Mouse (Mus musculus) right cerebral cortex, adult 18-20 months (tissue): ENCODE results near the gene Unc119b.
"Not testable (repeated sequence)": the region's sequence is repeated elsewhere in the genome, so short reads cannot be mapped to it uniquely, and the experiment has no call there.

Source experiments
- DNase-seq: peaks from one replicate; pipeline ENCODE4 v3.0.0; 2022; ENCODE audit warnings: mixed read lengths

The Unc119b gene

GRCm38 (mm10) chr5:115156933-115157589 is 22.3 kb upstream of the Unc119b start:
- no peak for DNase-seq

- no peak for DNase-seq
Measured at GRCm38 (mm10) chr5:115156401-115156800, 21.6 kb upstream of the Unc119b start.

GRCm38 (mm10) chr5:115155831-115156230 is 21.1 kb upstream of the Unc119b start:
- no peak for DNase-seq

GRCm38 (mm10) chr5:115155156-115155631 is 20.4 kb upstream of the Unc119b start:
- DNase-seq, result no peak

GRCm38 (mm10) chr5:115152132-115152956 is 17.6 kb upstream of the Unc119b start:
- DNase-seq, result no peak

GRCm38 (mm10) chr5:115151457-115151856 is 16.7 kb upstream of the Unc119b start:
- DNase-seq, result no peak

GRCm38 (mm10) chr5:115150991-115151390 is 16.2 kb upstream of the Unc119b start:
- no peak for DNase-seq

GRCm38 (mm10) chr5:115149675-115150459 is 15.1 kb upstream of the Unc119b start:
- DNase-seq, result no peak

- not testable (repeated sequence) for DNase-seq
Measured at GRCm38 (mm10) chr5:115148872-115149271, 14.1 kb upstream of the Unc119b start.

- no peak for DNase-seq
Measured at GRCm38 (mm10) chr5:115148378-115148777, 13.6 kb upstream of the Unc119b start.

- no peak for DNase-seq
Measured at GRCm38 (mm10) chr5:115147388-115147787, 12.6 kb upstream of the Unc119b start.

GRCm38 (mm10) chr5:115146747-115147130 is 12.0 kb upstream of the Unc119b start:
- no peak for DNase-seq

GRCm38 (mm10) chr5:115145976-115146746 is 11.4 kb upstream of the Unc119b start:
- no peak for DNase-seq

- DNase-seq, result no peak
Measured at GRCm38 (mm10) chr5:115145253-115145968, 10.6 kb upstream of the Unc119b start.

- DNase-seq, result no peak
Measured at GRCm38 (mm10) chr5:115144471-115144870, 9.7 kb upstream of the Unc119b start.

- no peak for DNase-seq
Measured at GRCm38 (mm10) chr5:115143552-115143951, 8.8 kb upstream of the Unc119b start.

GRCm38 (mm10) chr5:115142166-115142697 is 7.5 kb upstream of the Unc119b start:
- DNase-seq, result no peak

- DNase-seq, result no peak
Measured at GRCm38 (mm10) chr5:115140726-115141125, 6.0 kb upstream of the Unc119b start.

GRCm38 (mm10) chr5:115139124-115139523 is 4.3 kb upstream of the Unc119b start:
- no peak for DNase-seq

GRCm38 (mm10) chr5:115133358-115134066 is 1.3 kb downstream of the Unc119b start:
- DNase-seq, result no peak

GRCm38 (mm10) chr5:115132465-115132864 is 2.3 kb downstream of the Unc119b start:
- no peak for DNase-seq
